Mouse (Mus musculus): ENCODE results near the gene Sp140.
"Not testable (repeated sequence)": the region's sequence is repeated elsewhere in the genome, so short reads cannot be mapped to it uniquely, and the experiment has no call there.

The Sp140 gene

DNA sequence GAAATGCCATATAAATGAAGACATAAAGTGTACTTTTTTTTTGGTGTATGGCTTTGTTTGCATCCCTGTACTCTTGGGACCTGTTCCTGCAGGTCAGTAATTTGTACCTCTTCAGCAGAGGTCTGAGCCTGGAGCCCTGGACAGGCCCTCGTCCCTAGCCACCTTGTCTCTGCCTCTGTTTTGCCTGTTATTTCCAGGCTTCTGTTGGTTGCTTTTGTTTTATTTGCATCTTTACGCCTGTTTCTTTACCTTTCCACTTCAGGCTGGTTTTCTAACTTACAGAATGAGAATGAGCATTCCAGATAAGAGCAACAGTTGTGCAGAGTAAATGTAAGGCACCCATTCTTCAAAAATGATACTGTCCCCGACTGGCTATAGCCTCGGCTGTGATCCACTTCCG, at the start of gene Sp140:
Gene Sp140 (plus strand): TSS at position 301 of the 400 bp plus-strand sequence.
- not testable (repeated sequence) for DNase-seq (ENCODE audit: low spot score)

GRCm38 (mm10) chr1:85555261-85555660, 44.9 kb upstream of the Sp140 start:
- peak; percentile 27 for DNase-seq (ENCODE audit: low spot score)

DNA sequence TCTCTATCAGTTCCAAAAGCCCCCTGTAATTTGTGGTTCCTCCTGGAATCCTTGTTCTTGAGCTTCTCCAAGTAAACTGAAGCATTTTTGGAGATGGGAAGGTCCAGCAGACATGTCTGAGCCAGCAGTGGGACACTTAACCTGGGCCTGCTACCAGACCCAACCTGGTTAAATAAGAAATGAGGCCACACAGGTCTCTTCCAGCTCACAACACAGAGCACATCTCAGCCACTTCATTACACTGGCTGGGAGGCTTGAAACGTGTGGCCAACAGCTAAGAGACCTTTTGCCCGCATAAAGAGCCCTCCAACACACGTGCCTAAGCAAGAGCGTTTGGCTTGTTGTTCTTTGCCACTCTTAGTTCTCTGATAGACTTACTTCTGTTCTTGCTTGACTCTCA, 26.6 kb upstream of the Sp140 start:
- not testable (repeated sequence) for DNase-seq (ENCODE audit: low spot score)

DNA sequence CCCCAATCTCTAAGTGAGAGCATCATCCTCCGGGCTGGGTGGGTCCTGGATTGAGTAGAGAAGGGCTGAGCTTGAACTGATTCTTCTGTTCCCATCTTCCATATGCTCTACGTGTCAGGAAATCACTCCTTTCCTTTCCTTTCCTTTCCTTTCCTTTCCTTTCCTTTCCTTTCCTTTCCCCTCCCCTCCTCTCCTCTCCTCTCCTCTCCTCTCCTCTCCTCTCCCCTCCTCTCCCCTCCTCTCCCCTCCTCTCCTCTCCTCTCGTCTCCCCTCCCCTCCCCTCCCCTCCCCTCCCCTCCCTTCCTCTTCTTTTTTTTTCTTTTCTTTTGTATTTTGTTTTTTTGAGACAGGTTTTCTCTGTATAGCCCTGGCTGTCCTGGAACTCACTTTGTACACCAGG, 24.8 kb upstream of the Sp140 start, which contains the start of gene G530012D18Rik:
Gene G530012D18Rik (plus strand): TSS at position 301 of the 400 bp plus-strand sequence.
- DNase-seq (ENCODE audit: low spot score): not testable (repeated sequence)

GRCm38 (mm10) chr1:85578372-85579010, 21.7 kb upstream of the Sp140 start:
- not testable (repeated sequence) for DNase-seq (ENCODE audit: low spot score)

DNA sequence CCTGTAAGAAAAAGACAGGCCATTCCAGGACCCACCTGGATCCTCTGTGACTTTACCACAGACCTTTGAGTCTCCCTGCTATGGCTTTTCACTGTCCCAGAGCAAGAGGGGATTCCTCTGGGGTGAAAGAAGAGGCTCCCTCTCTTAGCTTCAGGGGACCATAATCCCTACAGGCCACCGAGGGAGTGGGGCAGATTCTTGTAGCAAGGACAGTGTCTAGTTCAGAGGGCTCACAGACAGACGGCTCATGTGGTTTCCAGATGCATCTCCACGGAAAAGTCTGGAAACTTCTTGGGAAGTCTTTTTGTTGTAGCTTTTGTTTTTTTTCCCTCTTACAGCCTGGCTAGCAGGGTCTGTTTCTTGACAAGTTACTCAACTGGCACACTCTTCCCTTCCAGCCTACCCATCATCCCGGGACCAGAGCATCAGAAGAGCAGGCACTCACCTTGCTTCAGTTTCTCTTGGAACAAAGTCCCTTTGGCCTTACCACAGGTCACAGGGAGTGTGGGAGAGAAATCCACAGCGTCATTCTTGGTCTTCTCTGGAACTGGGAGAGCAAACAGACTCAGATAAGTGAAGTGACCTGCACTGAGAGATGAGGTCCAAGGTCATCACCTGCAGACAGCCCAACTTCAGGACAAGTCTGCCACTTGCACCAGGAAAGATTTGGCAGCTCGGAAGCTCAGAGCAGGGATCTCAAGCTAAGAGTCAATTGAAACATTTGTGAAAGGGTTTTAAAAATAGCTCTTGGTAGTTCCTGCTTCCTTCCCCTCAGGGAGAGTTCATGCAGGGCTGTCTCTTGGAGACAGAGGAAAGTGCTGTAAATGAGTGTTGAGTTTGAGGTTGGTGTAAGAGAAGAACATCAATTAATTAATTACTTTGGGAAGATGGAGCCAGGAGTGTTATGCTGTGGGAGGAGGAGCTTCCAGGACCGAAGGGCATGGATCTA, 20.7 kb upstream of the Sp140 start:
- not testable (repeated sequence) for DNase-seq (ENCODE audit: low spot score)

DNA sequence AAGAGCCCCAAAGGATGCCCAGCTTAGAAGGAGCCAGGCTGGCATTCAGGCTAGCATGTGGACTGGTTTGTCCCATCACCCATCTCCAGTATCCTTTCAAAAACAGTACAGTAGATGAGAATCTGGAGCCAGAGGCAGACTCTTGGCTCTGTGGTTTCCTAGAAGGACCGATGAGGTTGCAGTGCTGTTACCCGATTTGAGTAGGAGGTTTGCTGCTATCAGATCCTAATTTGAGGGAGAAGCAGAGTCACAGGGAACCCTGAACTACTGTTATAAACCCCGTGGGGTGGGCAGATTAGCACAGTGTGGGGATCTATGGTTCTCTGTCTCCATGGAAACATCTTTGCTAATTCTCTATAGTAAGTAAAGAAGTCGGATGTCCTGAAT, 20.0 kb upstream of the Sp140 start:
- DNase-seq (ENCODE audit: low spot score): not testable (repeated sequence)

GRCm38 (mm10) chr1:85580578-85580977, 19.6 kb upstream of the Sp140 start:
- not testable (repeated sequence) for DNase-seq (ENCODE audit: low spot score)

DNA sequence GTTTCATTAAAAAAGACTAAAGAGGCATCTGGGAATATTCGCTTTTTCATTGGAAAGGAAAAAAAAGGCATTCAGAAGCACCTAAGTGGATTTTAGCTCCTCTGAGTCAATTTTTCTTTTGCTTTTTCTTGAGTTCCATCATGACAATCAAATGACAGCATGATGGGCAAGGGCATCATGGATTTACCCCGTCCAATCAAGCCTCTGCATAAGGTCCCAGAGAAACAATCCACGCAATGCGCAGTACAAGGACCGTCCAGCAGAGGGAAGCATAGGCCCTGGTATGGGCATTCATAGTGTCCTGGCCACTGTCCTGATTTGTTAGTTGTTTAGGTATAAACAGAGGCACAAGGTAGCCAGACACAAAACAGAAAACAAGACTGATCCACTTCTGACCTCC, 18.7 kb upstream of the Sp140 start:
- not testable (repeated sequence) for DNase-seq (ENCODE audit: low spot score)

DNA sequence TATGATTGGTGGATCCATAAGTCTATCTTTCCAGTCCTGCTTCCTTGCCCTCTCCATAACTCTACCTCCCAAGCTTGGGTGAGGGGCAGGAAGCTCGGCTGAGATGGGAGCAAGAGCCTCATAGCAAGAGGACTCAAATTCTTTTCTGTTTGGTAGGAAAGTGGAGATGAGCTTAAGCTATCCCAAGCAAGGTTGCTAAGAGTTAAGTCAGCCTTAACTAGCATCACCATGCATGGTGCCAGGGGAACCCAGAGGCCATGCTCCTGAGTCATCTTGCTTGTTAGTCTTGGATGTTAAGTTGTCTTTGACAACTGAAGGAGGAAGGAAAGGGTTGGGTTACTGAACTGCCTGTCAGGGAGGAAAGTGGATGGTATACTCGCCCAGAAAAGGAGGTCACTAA, 11.5 kb upstream of the Sp140 start:
- DNase-seq (ENCODE audit: low spot score): not testable (repeated sequence)

DNA sequence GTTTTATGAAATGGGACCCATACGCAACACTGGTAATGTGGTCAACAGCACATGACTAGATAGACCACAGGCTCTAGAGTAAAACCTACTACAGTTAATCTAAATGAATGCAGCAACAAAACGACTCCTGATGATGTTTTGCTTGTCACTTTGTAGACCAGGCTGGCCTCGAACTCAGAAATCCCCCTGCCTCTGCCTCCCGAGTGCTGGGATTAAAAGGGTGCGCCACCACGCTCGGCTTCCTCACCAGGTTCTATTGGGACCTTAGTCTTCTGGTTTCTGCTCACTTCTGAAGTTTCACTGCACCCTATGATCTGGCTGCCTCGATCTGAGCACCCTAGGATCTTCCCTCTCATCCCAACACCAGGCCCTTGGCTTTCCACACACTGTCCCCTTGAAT, 7.7 kb upstream of the Sp140 start:
- not testable (repeated sequence) for DNase-seq (ENCODE audit: low spot score)

DNA sequence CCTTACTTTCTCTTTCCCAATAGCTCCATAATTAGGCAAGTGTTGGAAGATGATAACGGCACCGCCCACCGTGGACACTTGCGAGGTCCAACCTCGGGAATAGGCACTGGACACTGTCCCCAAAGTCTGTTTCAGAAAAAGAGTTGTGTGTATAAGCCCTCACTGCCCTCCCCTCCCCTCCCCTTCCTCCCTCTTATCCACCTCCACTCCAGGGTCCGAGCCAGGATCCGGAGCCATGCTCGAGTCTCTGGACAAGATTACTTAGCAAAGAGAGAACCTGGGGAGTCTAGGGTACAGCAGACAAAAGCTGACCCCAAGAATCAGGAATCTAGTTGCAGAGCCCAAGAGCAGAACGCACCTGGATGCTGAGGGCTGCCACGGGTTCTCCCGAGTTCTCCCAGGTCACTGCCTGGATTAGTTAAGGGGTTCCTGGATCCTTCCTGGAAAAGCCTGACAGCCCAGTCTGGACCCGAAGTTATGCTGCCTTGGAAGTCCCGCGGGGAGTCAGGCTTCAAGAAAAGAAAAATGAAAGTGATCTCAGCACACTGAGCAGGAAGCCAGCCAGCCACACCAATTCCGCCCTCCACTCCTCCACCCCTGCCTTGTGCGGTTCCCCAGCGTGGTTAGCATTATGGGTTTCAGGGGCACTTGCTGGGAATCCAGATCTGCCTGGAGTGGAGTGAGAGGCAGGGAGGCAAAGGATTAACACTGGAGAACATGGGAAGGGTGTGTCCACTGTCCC, 1.7 kb upstream of the Sp140 start, which contains the start of gene Sp110:
Gene Sp110 (minus strand): TSS at position 547 of the 742 bp plus-strand sequence.
- DNase-seq (ENCODE audit: low spot score): not testable (repeated sequence)

DNA sequence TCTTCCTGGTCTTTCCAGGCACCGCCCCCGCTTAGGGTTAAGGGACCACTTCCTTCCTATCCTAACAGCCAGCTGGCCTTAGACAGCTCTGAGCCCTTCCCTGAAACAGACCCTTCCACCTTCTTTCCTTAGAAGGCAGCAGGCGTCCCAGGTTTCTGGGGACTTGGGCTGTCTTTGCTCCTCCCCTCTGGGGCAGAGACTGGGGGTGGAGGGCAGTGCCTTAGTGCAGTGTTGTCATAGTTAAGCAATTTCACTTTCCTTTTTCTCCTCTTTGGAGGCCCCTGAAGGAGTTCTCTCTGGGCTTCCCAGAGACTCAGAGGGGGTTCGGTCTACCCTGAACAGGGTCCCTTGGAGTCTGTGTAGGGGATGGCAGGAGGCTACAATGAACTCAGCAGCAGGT, 616 bp downstream of the Sp140 start:
- DNase-seq (ENCODE audit: low spot score): not testable (repeated sequence)

- DNase-seq (ENCODE audit: low spot score): not testable (repeated sequence)
Observed at GRCm38 (mm10) chr1:85604341-85604740, 4.2 kb downstream of the Sp140 start.

DNA sequence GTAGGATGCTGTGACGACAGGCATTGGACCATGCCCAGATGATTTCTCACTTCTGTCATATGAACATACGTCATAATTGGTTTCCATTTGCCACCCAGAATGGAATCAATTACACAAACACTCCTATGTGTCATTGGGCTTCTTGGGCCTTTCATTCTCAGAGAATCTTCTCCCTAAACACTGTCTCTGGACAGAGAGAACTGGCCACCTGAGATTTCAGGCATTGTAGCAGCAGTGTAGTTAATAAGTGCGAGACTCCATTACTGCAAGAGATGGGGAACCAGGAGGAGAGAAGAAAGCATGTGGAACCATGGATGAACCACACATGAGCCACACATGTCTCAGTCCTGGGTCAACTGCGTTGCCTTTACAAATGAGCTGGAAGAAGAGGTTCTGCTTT, 8.2 kb downstream of the Sp140 start:
- not testable (repeated sequence) for DNase-seq (ENCODE audit: low spot score)

- not testable (repeated sequence) for DNase-seq (ENCODE audit: low spot score)
Observed at GRCm38 (mm10) chr1:85610581-85610980, 10.4 kb downstream of the Sp140 start.

- not testable (repeated sequence) for DNase-seq (ENCODE audit: low spot score)
Observed at GRCm38 (mm10) chr1:85615096-85615495, 14.9 kb downstream of the Sp140 start.

- not testable (repeated sequence) for DNase-seq (ENCODE audit: low spot score)
Observed at GRCm38 (mm10) chr1:85615819-85616218, 15.6 kb downstream of the Sp140 start.

DNA sequence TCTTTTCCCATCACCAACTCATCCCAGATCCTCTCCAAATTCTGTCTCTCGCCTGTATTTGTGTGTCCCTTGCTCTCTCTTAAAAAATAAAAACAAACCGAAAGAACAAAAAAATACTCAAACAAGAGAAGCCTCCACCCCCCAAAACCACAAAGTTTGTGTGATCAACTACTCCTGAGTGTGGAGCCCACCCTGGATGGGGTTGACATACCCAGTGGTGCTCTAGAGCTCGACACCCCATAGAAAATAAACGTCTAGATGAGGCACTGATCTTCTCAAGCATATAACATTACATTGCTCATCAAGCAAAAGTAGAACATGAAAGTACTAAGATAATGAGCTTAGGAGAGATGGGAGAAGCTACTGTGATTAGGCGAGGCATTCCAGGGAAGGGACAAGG, 17.0 kb downstream of the Sp140 start:
- not testable (repeated sequence) for DNase-seq (ENCODE audit: low spot score)

DNA sequence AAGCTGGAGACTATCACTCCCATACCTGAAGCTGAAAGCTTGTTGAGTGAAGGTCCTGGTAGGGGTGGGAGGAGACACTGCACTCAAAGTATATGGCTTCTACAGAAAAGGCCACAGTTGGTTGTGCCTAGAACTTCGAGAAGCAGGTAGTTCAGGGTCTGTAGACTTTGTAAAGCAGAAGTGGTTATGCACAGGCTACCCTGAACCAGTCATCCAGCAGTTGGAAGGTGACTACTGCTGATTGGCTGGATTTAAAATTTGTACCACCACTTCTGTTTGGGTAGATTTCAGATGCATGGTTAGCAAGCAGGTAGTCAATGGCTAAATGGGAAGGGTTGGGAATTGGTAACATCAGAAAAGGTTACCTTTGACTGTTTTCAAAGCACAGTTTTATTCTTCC, 18.5 kb downstream of the Sp140 start:
- DNase-seq (ENCODE audit: low spot score): not testable (repeated sequence)

DNA sequence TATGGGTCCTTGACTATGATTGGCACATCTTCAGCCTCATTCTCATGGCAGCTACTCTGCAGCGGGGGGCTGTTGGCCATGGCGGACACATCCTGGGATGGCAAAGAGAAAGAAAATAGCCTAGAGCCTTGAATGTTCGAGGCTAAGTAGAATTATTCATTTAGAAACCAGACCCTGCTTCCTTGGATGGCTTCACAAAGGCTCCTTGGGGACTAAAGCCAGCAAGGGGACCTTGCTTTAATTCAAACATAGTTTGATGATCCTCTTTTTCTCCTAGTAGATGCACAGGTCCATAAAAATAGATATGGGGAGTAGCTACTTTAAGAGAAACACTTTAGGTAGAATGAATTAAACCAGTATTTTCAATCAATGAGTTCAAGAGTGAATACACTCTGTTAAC, 36.8 kb downstream of the Sp140 start:
- not testable (repeated sequence) for DNase-seq (ENCODE audit: low spot score)

DNA sequence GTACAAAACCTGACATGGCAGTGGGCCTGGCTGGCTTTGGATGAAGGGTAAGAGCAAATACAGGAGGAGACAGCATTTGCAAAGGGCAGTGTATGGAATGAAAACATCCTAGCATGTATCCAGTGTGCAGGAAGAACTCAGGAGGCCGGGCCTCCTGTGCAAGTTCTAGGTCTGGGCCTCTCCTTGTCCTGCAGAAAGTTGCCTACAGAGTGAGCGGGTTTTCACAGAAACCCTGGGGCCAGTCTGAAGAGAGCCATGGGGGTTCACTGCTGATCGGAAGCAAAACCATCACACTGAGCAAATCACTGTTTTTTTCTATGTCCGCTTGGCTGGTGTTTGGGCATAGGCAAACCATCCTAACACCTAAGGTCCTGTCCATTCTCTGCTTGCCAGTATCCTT, 38.0 kb downstream of the Sp140 start:
- not testable (repeated sequence) for DNase-seq (ENCODE audit: low spot score)

Data from layer of hippocampus, adult 11-12 months (tissue).